Comparison of ENCODE assay signal across 22 mouse cellular contexts in the genomic region with DNA sequence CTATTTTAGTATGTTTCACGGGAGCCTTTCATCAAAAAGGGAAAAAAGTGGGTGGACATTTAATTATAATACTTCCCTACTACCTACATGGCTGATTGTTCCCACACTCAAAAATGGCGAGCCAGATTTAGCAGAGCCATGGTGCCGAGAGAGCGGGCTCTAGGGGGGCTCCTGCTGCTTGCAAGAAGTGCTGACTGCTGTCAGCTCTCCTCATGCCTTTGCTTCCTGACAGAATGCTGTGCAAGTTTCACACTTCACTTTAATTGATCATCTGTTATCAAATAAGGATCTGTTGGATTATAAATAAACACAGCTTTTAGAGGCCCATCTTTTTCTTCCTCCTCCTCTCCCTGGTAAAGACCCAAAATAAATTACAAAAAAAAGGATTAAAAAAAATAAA.
DNase-seq lines count a peak whose midpoint lies in the region; ATAC-seq lines count a peak whose summit lies in the region.
"Had no signal": no experiment of that assay in that cellular context is flagged by ENCODE, and none has a peak within 500 bp of the region (broad histone marks: within the 10 kb centered on the region; RNA-seq: fewer than 3 reads in every experiment).

No protein-coding gene starts in this region.

- WGBS in forebrain, embryonic 13.5 days = 77% methylated on average over 4 of the region's 4 CpGs
- WGBS in forebrain, embryonic 10.5 days = 82% methylated on average over 4 of the region's 4 CpGs

- H3K9ac ChIP-seq in forebrain, embryonic 13.5 days = no peak overlapping the region
- H3K9ac ChIP-seq: embryonic facial prominence, embryonic 13.5 days; heart, embryonic 12.5 days; hindbrain, embryonic 12.5 days; limb, embryonic 15.5 days; liver, embryonic 15.5 days had no signal

- H3K27me3 ChIP-seq in forebrain, embryonic 13.5 days = no peaks in the 10 kb centered on the region
- no peaks in the 10 kb centered on the region for H3K27me3 ChIP-seq in forebrain, embryonic 10.5 days (ENCODE audit: poor library complexity, severe bottlenecking)
- H3K27me3 ChIP-seq: embryonic facial prominence, embryonic 13.5 days; heart, embryonic 12.5 days; hindbrain, embryonic 12.5 days; limb, embryonic 15.5 days; liver, embryonic 15.5 days had no signal

- no peak overlapping the region for H3K4me2 ChIP-seq in forebrain, embryonic 13.5 days
- H3K4me2 ChIP-seq: embryonic facial prominence, embryonic 13.5 days; heart, embryonic 12.5 days; hindbrain, embryonic 12.5 days; limb, embryonic 15.5 days; liver, embryonic 15.5 days; midbrain, embryonic 11.5 days had no signal

- no peaks in the 10 kb centered on the region for H3K9me3 ChIP-seq in forebrain, embryonic 13.5 days (replicated peaks)
- no peaks in the 10 kb centered on the region for H3K9me3 ChIP-seq in forebrain, embryonic 10.5 days
- H3K9me3 ChIP-seq: embryonic facial prominence, embryonic 13.5 days; hindbrain, embryonic 12.5 days; limb, embryonic 15.5 days; liver, embryonic 15.5 days had no signal

- ATAC-seq in forebrain, embryonic 13.5 days = peak; percentile 53; the same call in 1 of the 2 replicates
- no peak for ATAC-seq in megakaryocyte progenitor cell, adult 5-6 weeks (replicated peaks; ENCODE audit: poor library complexity)

- no peak overlapping the region for H3K4me3 ChIP-seq in forebrain, embryonic 13.5 days
- H3K4me3 ChIP-seq in forebrain, embryonic 10.5 days = no peak overlapping the region
- H3K4me3 ChIP-seq: embryonic facial prominence, embryonic 13.5 days; gastrocnemius, adult 2 months; heart, embryonic 12.5 days; hindbrain, embryonic 12.5 days; limb, embryonic 15.5 days; liver, embryonic 15.5 days had no signal

- H3K36me3 ChIP-seq in forebrain, embryonic 13.5 days (ENCODE audit: poor library complexity, severe bottlenecking) = no peaks in the 10 kb centered on the region
- H3K36me3 ChIP-seq in forebrain, embryonic 10.5 days (replicated peaks) = no peaks in the 10 kb centered on the region
- H3K36me3 ChIP-seq: embryonic facial prominence, embryonic 13.5 days; heart, embryonic 12.5 days; hindbrain, embryonic 12.5 days; limb, embryonic 15.5 days; liver, embryonic 15.5 days had no signal

- no peaks in the 10 kb centered on the region for H3K4me1 ChIP-seq in forebrain, embryonic 13.5 days
- H3K4me1 ChIP-seq in forebrain, embryonic 10.5 days = no peaks in the 10 kb centered on the region
- H3K4me1 ChIP-seq: embryonic facial prominence, embryonic 13.5 days; heart, embryonic 12.5 days; hindbrain, embryonic 12.5 days; limb, embryonic 15.5 days; liver, embryonic 15.5 days had no signal

- H3K27ac ChIP-seq in forebrain, embryonic 13.5 days = no peak overlapping the region
- no peak overlapping the region for H3K27ac ChIP-seq in forebrain, embryonic 10.5 days
- H3K27ac ChIP-seq: embryonic facial prominence, embryonic 13.5 days; gastrocnemius, adult 2 months; hindbrain, embryonic 12.5 days; limb, embryonic 15.5 days; liver, embryonic 15.5 days; macrophage had no signal

- DNase-seq in forebrain, embryonic 10.5 days (ENCODE audit: extremely low spot score, low spot score) = no peak
- DNase-seq in layer of hippocampus, adult 9-11 months = peak; percentile 18
- DNase-seq in layer of hippocampus, postnatal 10 days (ENCODE audit: low spot score in 2 of 2) = no peak
- DNase-seq in brain, embryonic 18.5 days (ENCODE audit: low read depth, low spot score) = peak; percentile 34
- DNase-seq in right cerebral cortex, postnatal 10 days (ENCODE audit: low spot score in 2 of 2) = peak; percentile 57 to 73
- no peak for DNase-seq in thymus, adult 18-20 months
- DNase-seq: adrenal gland, adult 2 months; cerebellum, adult 11 months; cerebellum, postnatal 14 days; gastrocnemius, adult 2 months; heart, postnatal 14 days; kidney, adult 2 months; kidney, postnatal 14 days had no signal

Comparison
In these comparisons a context has a peak if more than half of its experiments do, and no peak if none do; other contexts are left out.
1. DNase-seq: peak in layer of hippocampus, adult 9-11 months (single experiment), brain, embryonic 18.5 days (single experiment) and right cerebral cortex, postnatal 10 days (2 of 2); none in forebrain, embryonic 10.5 days (single experiment), layer of hippocampus, postnatal 10 days (0 of 2) and thymus, adult 18-20 months (0 of 2).